Mouse (Mus musculus) kidney, postnatal 4 days (tissue): ENCODE data around the gene Samd13.

Source experiments
- DNase-seq, 2 experiments: peaks; one replicate each; pipeline ENCODE4 v3.0.0; 2021; ENCODE audit warnings: mixed read lengths in 2 of 2

Samd13 gene

DNA sequence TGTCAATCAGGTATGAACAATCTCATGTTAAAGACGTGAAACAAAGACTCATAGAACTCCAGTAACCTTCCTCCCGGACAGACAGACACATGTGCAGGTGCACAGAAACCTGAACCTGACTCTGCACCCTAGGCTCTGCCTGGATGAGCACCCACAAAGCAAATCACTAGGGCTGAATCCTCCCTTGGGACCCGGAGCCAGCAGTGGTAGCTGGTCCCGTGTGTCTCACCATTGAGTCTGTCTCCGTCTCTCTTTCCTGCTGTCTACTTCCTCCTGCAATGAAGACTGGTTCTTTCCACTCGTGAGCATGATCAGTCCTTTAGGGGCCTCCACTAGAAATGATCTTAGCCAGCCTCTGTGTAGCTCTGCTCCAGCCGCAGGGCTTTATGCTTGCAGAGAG lies 23.5 kb downstream of the Samd13 start:
- no peak for DNase-seq

- no peak for DNase-seq
These were observed 24.4 kb downstream of the Samd13 start for GRCm38 (mm10) chr3:146661001-146661400.

DNA sequence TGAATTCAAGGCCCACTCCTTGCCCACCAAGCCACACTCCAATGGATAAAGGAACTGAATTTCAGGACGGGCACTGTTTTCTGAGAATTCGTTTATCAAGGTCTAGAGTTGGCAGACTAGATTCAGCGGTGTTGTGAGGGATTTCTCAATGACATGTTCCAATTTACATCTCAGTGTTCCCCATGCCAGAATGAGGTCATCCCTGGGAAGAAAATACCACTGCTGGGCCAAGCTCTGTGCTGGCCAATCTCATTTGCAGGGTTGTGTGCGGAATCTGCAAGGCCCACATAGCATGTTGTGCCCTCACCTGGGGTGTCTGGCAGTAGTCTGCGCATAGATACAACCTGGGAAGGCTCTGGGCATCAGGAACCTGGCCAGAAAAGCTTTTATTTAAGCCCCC lies 26.1 kb downstream of the Samd13 start:
- no peak for DNase-seq

- DNase-seq: no peak
These were observed 27.2 kb downstream of the Samd13 start for GRCm38 (mm10) chr3:146658061-146658639.

DNA sequence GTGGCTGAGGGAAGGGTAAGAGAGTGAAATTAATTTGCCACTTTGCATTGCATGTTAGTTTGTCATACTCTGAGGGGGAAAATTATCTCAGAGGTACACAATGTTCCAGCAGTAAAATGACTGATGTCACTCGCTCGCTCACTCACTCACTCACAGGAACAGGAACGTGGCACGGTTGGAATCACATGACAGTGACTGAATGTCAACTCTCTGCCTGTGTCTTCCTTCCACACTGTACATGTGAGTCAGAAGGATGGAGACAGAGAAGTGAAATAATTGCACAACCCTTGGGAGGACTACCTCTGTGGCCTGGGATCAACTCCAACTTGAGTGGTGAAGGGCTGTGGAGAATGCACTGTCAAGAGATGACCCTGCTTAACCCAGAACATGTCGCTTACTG lies 28.0 kb downstream of the Samd13 start:
- no peak for DNase-seq

GRCm38 (mm10) chr3:146655111-146655577 lies 30.2 kb downstream of the Samd13 start:
- no peak for DNase-seq

- DNase-seq: no peak
These were observed 31.7 kb downstream of the Samd13 start for GRCm38 (mm10) chr3:146653692-146654091.

- no peak for DNase-seq
These were observed 33.0 kb downstream of the Samd13 start for GRCm38 (mm10) chr3:146652431-146652830.

- DNase-seq: no peak
These were observed 34.2 kb downstream of the Samd13 start, which contains the start of gene 4930503B20Rik for GRCm38 (mm10) chr3:146651217-146651616. Gene 4930503B20Rik (minus strand): TSS chr3:146651317.

GRCm38 (mm10) chr3:146650716-146651115 lies 34.7 kb downstream of the Samd13 start:
- no peak for DNase-seq

DNA sequence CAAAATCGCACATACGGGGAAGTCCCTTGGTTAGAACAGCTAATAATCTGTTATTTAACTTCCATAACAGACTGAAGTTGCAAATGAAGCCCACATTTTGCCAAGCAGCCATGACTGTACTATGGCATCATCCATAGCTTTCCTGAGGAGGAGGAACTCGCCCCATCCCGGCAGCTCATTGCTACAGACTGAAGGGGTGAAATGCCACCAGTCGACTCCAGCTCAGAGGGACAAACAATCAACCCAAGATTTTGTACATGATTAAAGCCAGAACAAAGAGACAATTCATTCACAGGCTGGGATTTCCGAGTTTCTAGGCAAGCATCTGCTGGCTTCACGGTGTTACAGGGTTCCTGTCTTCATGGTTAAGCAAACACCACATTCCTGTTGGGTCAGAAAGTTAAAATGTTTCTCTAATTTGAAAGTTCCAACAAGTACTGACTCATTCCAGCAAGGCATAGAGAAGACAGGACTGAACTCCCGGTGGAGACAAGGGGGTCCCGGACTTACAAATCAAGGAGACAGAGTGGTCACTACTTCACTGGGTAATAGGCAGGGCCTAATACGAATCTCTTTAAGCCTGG lies 36.0 kb downstream of the Samd13 start:
- DNase-seq: no peak

DNA sequence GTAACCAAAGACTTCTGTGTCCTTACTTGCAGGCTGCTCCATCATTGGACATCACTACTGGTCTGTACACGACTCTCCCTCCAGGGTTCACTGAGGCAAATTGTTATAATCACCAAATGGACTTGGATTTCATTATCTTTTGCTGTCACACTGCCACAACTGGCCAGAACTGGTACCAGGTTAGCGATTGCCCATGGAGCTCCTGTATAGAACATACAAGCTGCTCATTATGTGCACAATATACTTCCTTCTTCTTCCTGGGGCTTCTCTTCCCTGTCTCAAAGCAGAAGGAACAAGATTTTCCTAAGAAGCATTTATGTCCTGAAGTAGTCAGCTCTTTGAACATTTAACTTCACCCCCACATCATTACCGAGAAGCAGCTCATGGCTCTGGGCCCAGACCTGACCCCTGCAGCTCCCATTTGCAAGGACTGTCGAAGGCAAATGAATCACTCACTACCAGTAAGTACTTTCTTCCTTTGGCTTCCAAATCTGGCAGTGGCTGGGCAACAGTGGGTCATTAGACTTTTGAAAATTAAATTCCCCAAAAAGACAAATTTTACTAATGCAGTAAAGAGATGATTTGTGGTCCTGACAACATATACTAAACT lies 43.5 kb downstream of the Samd13 start:
- DNase-seq: peak; percentile 50 to 60

GRCm38 (mm10) chr3:146632506-146632905 lies 52.9 kb downstream of the Samd13 start:
- no peak for DNase-seq

GRCm38 (mm10) chr3:146628227-146628982 lies 57.0 kb downstream of the Samd13 start:
- peak in 1 of 2 experiments; percentile 47 for DNase-seq

GRCm38 (mm10) chr3:146625766-146626165 lies 59.6 kb downstream of the Samd13 start:
- DNase-seq: no peak

GRCm38 (mm10) chr3:146621966-146622365 lies 63.4 kb downstream of the Samd13 start:
- no peak for DNase-seq

DNA sequence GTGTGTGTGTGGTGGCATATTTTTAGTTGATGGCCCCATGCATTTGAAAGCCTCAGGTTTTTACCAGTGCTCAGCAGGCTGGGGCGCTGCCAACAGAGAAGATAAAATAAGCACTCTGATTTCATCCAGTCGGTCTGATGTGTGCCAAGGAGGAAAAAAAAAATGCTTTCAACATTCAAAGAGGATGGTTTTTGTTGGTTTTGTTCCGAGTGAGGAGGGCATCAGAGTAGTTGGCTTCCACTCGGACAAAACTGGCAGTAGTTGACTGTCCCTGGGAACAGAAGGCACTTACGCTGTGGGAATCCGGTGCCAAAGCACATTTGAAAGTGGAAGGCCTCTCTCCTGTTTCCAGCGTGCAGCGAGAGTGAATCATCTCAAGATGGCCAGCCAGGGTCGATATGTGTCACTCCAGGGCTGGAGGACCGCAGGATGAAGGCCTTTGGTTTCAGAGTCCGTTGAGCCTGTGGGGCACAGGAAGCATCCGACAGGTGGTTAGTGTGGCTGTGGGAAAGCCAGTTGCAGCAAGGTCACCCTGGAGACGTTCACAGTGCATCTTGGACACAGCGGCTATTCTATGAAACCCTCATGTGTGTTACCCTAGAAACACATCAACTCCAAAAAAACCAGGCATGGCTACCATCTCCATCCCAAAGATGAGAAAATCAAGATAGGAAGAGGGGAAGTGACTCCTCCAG lies 64.7 kb downstream of the Samd13 start:
- no peak for DNase-seq

DNA sequence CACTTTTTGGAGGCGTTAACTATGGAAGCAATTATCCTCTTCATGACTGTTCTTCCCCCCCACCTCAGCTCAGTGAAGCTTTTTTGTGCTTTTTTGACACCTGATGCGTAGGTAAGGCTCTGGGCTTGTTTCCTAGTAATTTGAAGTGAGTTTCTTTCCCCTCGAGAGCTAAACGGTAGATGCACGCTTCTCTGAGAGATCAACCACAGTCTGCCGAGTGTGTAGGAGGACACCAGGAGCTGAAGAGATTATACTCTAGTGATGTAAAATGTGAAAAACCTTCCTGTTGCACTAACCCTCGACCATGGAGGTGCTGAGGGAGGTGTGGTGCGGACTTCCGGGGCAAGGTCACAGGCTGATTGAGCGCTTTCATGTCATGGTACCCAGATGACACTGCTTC lies 65.3 kb downstream of the Samd13 start:
- no peak for DNase-seq

- no peak for DNase-seq
These were observed 67.0 kb downstream of the Samd13 start for GRCm38 (mm10) chr3:146618357-146618756.

GRCm38 (mm10) chr3:146617946-146618345 lies 67.4 kb downstream of the Samd13 start:
- DNase-seq: no peak

GRCm38 (mm10) chr3:146616533-146617283 lies 68.7 kb downstream of the Samd13 start:
- DNase-seq: no peak

GRCm38 (mm10) chr3:146615496-146615895 lies 69.9 kb downstream of the Samd13 start, which contains the start of gene Dnase2b:
Gene Dnase2b (minus strand): TSS chr3:146615596.
- DNase-seq: no peak
